Mouse (Mus musculus) adrenal gland, postnatal 25 days (tissue): ENCODE results near the gene Arhgef38. TPM values are rescaled to one million over a fixed set of nuclear protein-coding genes. Genes with fewer than 3 reads are reported as not detected.

Experiments
- DNase-seq: peaks from one replicate; pipeline ENCODE4 v3.0.0; 2021; ENCODE audit warnings: mixed read lengths
- total RNA-seq: library from RNA; stranded (reverse); gene quantifications from 2 replicates; pipeline ENCODE4 v1.2.3, GENCODE M21; 2021

Gene Arhgef38
- total RNA-seq, 1 experiment from 2014 or later, result not detected

- no peak for DNase-seq
Measured at GRCm38 (mm10) chr3:133165130-133165529, 69.6 kb downstream of the Arhgef38 start.

DNA sequence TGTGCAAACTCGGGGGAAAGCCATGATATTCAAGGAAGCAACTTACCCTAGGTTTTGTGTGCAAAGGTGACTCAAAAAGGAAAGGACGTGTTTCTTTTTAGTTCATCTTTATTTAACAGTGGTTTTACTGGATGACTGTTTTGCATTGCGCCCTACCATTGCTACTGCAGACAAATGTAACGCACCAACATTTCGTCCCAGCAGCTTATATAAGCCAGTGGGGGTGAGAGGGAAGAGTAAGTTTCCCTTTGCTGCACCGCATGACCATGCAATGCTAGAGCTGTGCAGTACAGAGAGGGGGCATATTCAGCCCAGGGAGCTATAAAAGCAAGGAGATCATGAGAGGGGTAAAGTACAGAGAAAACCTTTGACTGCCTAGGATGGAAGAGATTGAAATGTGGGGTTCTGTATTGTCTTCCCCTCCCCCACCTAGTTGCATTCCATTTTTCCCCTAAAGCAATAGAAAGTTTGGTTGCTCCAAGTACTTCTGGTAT is 70.8 kb downstream of the Arhgef38 start:
- DNase-seq, result no peak

GRCm38 (mm10) chr3:133163174-133163573 is 71.6 kb downstream of the Arhgef38 start:
- no peak for DNase-seq

DNA sequence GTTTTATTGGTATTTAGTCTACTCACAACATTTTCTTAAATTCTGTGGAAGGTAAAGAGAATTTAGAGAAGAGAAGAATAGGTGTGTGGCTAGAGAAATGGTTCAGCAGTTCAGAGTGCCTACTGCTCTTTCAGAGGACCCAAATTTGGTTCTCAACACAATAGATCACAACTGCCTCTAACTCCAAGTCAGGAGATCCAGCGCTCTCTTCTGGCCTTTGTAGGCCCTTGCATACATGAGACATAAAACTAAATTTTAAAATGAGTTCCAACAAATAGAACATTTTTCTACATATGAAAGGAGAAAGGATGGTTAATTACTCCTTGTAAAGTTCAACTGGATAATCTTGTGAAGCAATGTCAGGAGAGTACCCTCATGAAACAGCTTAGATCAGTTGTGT is 73.3 kb downstream of the Arhgef38 start:
- DNase-seq, result no peak

DNA sequence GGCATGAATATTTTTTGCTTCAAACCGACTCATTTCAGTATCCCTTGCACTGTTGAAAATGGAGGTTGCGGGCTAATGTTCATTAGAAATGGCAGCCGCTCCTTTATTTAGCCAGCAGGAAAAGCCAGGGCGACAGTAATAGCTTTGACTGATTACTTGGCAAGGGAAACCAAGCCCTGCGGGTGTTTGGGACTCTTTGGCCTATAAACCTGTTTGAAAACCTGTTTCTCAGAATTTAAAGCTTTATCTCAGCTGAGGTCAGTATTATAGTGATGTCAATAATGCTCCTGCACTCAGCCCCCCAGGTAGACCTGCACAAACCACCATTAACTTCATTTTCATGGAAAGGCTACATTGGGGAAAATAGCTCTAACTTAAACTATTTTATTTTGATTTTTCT is 76.5 kb downstream of the Arhgef38 start:
- DNase-seq, result no peak

GRCm38 (mm10) chr3:133154683-133155082 is 80.1 kb downstream of the Arhgef38 start:
- DNase-seq, result no peak

DNA sequence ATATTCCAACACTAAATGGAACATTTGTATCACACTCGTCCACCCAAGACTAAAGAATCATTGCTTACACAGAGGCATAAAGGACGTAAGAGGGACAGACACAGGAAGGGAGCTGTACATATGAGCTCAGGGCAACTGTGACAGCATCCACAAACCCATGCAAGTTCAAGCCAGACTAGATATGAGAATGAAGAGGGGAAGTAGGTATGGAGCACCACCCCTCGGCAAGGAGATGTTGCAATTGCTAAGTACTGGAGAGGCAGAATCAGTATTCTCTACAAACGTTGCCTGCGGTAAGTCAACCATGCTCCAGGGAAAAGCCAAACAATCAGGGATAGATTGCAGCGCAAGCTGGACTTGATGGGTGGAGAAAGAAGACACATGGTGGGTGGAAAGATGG is 81.1 kb downstream of the Arhgef38 start:
- no peak for DNase-seq

GRCm38 (mm10) chr3:133152831-133153230 is 81.9 kb downstream of the Arhgef38 start:
- no peak for DNase-seq

- DNase-seq, result no peak
Measured at GRCm38 (mm10) chr3:133151629-133152028, 83.1 kb downstream of the Arhgef38 start.

- DNase-seq, result no peak
Measured at GRCm38 (mm10) chr3:133144511-133145147, 90.1 kb downstream of the Arhgef38 start.

GRCm38 (mm10) chr3:133141877-133142276 is 92.9 kb downstream of the Arhgef38 start:
- DNase-seq, result no peak

DNA sequence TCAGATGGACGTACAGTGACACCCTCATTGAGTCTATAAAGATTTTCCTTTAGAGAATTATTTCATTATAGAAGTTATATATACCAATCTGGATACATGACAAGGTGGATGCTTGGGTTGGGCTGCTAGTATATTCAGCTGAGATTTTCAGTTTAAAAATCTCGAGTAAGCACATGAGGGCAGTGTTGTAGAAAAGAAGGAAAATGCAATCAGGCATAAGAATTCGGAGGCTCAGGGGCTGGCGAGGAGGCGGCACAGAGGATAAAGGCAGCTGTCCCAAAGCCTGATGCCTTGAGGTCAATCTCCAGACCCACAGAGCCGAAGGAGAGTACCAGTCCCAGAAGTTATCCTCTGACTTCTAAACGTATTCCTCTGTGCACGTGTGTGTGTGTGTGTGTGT is 102.1 kb downstream of the Arhgef38 start:
- DNase-seq, result no peak

GRCm38 (mm10) chr3:133131372-133131771 is 103.4 kb downstream of the Arhgef38 start:
- no peak for DNase-seq

DNA sequence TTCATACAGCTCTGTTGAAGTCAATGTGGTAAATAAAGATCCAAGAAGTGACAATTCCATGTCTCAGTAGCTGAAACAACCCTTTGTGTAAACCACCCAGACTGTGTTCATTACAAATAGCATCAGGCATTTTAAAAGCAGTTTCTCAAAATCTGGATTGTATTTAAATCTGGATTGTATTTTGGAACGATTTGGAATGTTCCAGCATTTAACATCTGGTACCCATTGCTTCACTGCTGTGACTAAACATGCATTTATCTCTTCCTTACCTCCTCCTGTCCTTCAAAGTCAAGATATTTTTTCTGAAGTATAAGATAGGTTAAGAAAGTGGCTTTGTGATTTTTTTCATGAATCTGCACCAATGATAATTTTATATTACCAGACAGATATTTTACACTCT is 121.5 kb downstream of the Arhgef38 start:
- no peak for DNase-seq

DNA sequence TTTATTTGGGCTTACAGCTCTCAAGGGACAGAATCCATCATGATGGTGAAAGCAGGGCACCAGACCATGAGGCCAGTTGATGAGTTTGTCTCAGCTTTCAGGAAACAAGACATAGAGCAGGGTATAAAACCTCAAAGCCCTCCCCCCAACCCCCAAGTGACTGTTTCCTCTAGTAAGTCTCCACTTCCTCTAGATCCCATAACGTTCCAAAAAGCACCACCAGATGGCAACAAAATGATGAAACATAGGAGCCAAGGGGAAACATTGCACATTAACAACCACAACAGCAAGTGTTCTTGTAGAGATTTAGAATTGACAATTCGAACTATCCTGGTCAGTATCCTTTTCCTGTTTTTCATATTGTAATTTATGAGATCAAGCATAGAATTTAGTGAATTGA is 123.0 kb downstream of the Arhgef38 start:
- DNase-seq, result no peak

DNA sequence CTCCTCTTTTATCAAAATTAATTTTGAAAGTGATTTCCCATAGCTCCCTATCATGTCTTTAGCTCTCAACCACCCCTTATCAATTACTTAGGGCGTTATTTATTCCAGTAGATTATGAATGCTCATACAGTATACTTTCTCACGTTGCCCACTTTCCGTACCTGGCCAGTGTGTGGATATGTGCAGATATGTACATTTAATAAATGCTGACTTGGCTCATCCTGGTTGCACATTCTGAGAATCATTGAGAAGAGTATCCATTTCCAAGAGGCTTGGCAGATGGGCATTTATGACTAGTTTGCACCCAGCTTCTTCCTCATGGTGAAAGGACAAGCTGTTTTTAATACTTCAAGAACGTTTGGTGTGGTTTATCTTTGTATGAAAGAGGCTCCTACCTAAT is 124.9 kb downstream of the Arhgef38 start:
- DNase-seq, result no peak

GRCm38 (mm10) chr3:133108731-133109130 is 126.0 kb downstream of the Arhgef38 start:
- no peak for DNase-seq

GRCm38 (mm10) chr3:133104436-133104835 is 130.3 kb downstream of the Arhgef38 start:
- no peak for DNase-seq

- DNase-seq, result no peak
Measured at GRCm38 (mm10) chr3:133103768-133104167, 131.0 kb downstream of the Arhgef38 start.

GRCm38 (mm10) chr3:133098909-133099308 is 135.8 kb downstream of the Arhgef38 start:
- no peak for DNase-seq

DNA sequence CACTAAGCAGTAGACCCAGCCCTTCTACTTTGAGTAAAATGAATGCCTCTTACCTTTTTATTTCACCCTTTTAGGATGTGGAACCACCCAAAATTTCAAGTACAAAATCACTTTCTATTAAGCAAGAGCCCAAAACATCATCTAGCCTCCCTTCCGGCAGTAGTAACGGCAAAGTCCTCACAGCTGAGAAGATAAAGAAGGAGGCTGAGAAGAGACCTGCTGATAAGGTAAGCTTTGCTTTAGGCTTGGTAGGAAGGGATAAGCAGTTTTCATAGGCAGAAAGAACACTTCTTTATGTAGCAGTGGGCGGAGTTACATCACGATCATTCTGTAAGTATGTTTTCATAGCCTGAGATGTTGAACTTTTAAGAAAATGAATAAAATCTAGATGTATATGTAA is 136.4 kb downstream of the Arhgef38 start:
- DNase-seq, result no peak

- DNase-seq, result no peak
Measured at GRCm38 (mm10) chr3:133097936-133098335, 136.8 kb downstream of the Arhgef38 start.

DNA sequence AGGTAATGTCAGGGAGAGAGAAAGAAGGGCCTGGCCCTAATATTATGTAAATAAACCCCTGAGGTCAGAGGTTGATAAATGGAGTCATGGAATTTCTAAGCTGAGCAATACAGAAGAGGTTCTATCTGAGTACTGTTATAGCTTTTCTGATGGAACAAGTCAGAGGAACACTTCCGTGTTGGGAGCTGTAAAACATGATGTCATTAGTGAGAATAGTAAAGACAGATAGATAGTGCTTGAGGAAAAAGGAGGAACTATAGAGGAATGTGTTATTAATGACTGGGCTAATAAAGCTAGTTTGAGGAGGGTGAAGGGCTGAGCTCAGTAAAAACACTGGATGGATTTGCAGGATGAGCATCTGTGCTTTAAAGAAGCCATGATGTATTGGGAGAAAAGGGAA is 140.4 kb downstream of the Arhgef38 start:
- no peak for DNase-seq

GRCm38 (mm10) chr3:133092936-133093335 is 141.8 kb downstream of the Arhgef38 start:
- DNase-seq, result no peak
